Mouse (Mus musculus) liver, embryonic 11.5 days (tissue): ENCODE data around the gene Gsx2. TPM values are rescaled to one million over a fixed set of nuclear protein-coding genes. Genes with fewer than 3 reads are reported as not detected.

ENCODE experiments used
- ATAC-seq: fragments of 200-750 bp; cut with Nextera tagmentation; replicated peaks from 2 replicates; pipeline ENCODE4 v1.8.0; 2017; ENCODE audit warnings: moderate number of reproducible peaks, mild to moderate bottlenecking, moderate TSS enrichment, moderate library complexity; ENCODE audit not compliant: low FRiP score
- DNase-seq: peaks from one replicate; pipeline ENCODE4 v3.0.0-alpha.2; 2017; ENCODE audit warnings: low spot score
- H3K27ac ChIP-seq: fragments of 300-500 bp; sonication (generic); 2 replicates; pipeline ENCODE4 v1.5.1; 2014; ENCODE audit warnings: mild to moderate bottlenecking, low read depth, low read length, control low read depth
- H3K27me3 ChIP-seq: fragments of 300-500 bp; sonication (generic); replicated peaks from 2 replicates; pipeline ENCODE4 v1.6.1; 2014; ENCODE audit warnings: low read length, mixed read lengths; ENCODE audit not compliant: control insufficient read depth, insufficient read depth
- H3K36me3 ChIP-seq: fragments of 300-500 bp; sonication (generic); 2 replicates; pipeline ENCODE4 v1.6.1; 2014; ENCODE audit warnings: mild to moderate bottlenecking, low read length, moderate library complexity, mixed read lengths; ENCODE audit not compliant: control insufficient read depth, insufficient read depth
- H3K4me1 ChIP-seq: fragments of 300-500 bp; sonication (generic); replicated peaks from 2 replicates; pipeline ENCODE4 v1.6.1; 2014; ENCODE audit warnings: low read length, mixed read lengths; ENCODE audit not compliant: control insufficient read depth, insufficient read depth
- H3K4me2 ChIP-seq: fragments of 300-500 bp; sonication (generic); 2 replicates; pipeline ENCODE4 v1.6.1; 2014; ENCODE audit warnings: mild to moderate bottlenecking, control low read depth, moderate library complexity
- H3K4me3 ChIP-seq: fragments of 300-500 bp; sonication (generic); 2 replicates; pipeline ENCODE4 v1.5.1; 2014; ENCODE audit warnings: low read depth, low read length, control low read depth
- H3K9ac ChIP-seq: fragments of 300-500 bp; sonication (generic); 2 replicates; pipeline ENCODE4 v1.6.1; 2014; ENCODE audit warnings: low read depth, low read length, control low read depth
- H3K9me3 ChIP-seq: fragments of 300-500 bp; sonication (generic); 2 replicates; pipeline ENCODE4 v1.6.1; 2016; ENCODE audit warnings: low read length, inconsistent platforms, mixed read lengths; ENCODE audit not compliant: control insufficient read depth
- WGBS: fragments of 180-500 bp; shearing (Covaris S2); extraction: QIAGEN DNeasy Blood & Tissue Kit; methylation state at CpG from one replicate; pipeline ENCODE4 v1.1.7; 2014; 5-methylcytosine and 5-hydroxymethylcytosine counted together
- polyA plus RNA-seq: library from polyadenylated mRNA; unstranded; fragments of >200 nt; fragmentation: Nextera tagmentation; extraction: Ambion mirVana; gene quantifications from 2 replicates; pipeline ENCODE4 v1.2.1, GENCODE M21; 2014

Gene Gsx2
- polyA plus RNA-seq, 1 experiment from 2014 or later, result not detected

DNA sequence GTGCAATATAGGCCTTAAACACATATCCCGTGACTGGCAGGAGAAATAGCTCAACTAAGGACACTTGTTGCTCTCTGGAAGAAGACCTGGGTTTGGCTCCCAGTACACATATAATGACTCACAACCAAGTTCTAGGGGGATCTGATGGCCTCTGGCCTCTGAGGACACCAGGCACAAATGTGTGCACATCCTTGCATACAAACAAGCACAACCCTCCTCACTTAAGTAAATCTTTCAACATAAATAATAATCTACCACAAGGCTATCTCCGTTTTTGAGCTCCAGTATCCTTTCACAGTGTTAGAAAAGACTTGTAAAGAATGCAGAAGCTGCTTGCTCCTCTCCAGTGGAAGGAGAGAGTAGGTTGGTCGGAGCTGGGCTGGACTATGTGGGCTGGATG lies 1.7 kb upstream of the Gsx2 start:
- Histone ChIP-seq H3K36me3 (no peaks in the 10 kb centered on the region), H3K4me3 (no peak overlapping the region), H3K4me1 (no peaks in the 10 kb centered on the region), H3K9me3 (no peaks in the 10 kb centered on the region), H3K4me2 (no peak overlapping the region), H3K9ac (no peak overlapping the region), H3K27me3 (peaks cover 100% of the 10 kb centered on the region), H3K27ac (no peak overlapping the region)
- no peak for ATAC-seq
- 14% methylated on average over 3 of the region's 3 CpGs for WGBS
- DNase-seq, result no peak

DNA sequence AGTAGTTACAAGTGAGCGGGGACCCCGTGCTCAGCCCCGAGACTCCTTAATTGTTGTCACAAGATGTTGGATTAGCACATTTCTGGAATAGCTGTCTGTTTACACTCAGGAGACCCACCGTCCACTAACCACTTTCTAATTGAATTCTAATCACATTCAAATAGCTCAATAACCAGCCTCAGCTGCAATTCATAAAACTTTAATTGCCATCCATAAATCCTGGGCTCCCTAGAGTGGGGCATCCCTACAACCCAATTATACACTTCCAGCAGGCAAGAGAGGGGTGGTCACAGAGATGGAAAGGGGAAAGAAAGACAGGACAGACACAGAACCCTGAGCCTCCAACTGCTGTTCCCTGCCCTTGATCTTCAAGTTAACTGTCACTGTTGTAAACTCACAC lies 1.3 kb upstream of the Gsx2 start:
- Histone ChIP-seq H3K27me3 (peaks cover 100% of the 10 kb centered on the region), H3K4me1 (no peaks in the 10 kb centered on the region), H3K27ac (no peak overlapping the region), H3K9ac (no peak overlapping the region), H3K4me3 (no peak overlapping the region), H3K36me3 (no peaks in the 10 kb centered on the region), H3K4me2 (no peak overlapping the region), H3K9me3 (no peaks in the 10 kb centered on the region)
- 7% methylated on average over 4 of the region's 4 CpGs for WGBS
- ATAC-seq (no peak), DNase-seq (no peak)

GRCm38 (mm10) chr5:75074537-75075382 lies 641 bp upstream of the Gsx2 start:
- H3K27me3 ChIP-seq, result peaks cover 100% of the 10 kb centered on the region
- H3K9me3 ChIP-seq, result no peaks in the 10 kb centered on the region
- H3K9ac ChIP-seq, result no peak overlapping the region
- H3K4me1 ChIP-seq, result no peaks in the 10 kb centered on the region
- no peak for DNase-seq
- ATAC-seq, result no peak
- 4% methylated on average over 15 of the region's 15 CpGs for WGBS
- no peak overlapping the region for H3K27ac ChIP-seq
- H3K36me3 ChIP-seq, result no peaks in the 10 kb centered on the region
- H3K4me3 ChIP-seq, result no peak overlapping the region
- H3K4me2 ChIP-seq, result no peak overlapping the region

DNA sequence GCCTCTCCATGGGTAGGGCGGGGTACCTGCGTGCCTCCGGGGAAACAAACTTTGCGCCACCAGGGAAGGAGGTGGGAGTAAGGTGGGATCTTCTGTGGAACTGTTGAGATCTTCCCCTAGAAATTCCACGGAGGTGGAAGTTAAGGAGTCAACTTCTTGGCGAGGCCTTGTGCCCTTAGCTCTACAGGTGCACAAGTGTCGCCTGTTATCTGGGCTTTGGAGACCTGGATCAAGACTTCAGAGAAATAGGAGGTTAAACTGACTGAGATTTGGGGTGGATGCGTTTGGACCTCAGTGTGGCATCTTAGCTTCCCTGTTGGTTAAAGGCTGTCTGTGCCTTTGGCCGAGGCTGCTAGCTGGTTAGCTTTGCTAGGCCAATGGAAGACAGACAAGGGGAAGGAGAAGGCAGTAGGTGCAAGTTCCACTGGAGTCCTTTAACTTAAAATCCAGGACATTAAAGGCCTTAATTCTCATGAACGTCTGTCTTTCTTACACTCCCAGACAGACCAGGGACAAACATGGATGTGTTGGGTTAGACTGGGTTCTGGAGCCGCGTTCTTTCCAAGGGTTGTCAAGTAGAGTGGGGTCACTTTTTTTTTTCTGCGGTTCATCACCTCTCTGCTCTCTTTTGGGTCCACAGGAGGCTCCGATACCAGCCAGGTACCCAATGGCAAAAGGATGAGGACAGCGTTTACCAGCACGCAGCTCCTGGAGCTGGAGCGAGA lies 1.1 kb downstream of the Gsx2 start:
- Histone ChIP-seq H3K9me3 (no peaks in the 10 kb centered on the region), H3K4me3 (no peak overlapping the region), H3K4me1 (no peaks in the 10 kb centered on the region), H3K27me3 (peaks cover 100% of the 10 kb centered on the region), H3K9ac (no peak overlapping the region), H3K4me2 (no peak overlapping the region), H3K27ac (no peak overlapping the region), H3K36me3 (no peaks in the 10 kb centered on the region)
- ATAC-seq (no peak), DNase-seq (no peak)
- WGBS, result 3% methylated on average over 17 of the region's 17 CpGs

DNA sequence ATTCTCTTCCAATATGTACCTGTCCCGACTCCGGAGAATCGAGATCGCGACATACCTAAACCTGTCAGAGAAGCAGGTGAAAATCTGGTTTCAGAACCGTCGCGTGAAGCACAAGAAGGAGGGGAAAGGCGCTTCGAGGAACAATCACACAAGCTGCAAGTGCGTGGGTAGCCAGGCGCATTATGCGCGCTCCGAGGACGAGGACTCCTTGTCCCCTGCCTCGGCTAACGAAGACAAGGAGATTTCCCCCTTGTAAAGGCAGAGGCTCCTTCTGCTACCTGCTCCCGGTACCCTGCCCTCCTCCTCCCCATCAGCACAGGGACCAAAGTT lies 1.6 kb downstream of the Gsx2 start:
- no peak for DNase-seq
- Histone ChIP-seq H3K9me3 (no peaks in the 10 kb centered on the region), H3K36me3 (no peaks in the 10 kb centered on the region), H3K9ac (no peak overlapping the region), H3K27me3 (peaks cover 99% of the 10 kb centered on the region), H3K4me2 (no peak overlapping the region), H3K4me3 (no peak overlapping the region), H3K27ac (no peak overlapping the region), H3K4me1 (no peaks in the 10 kb centered on the region)
- 4% methylated on average over 19 of the region's 19 CpGs for WGBS
- no peak for ATAC-seq

DNA sequence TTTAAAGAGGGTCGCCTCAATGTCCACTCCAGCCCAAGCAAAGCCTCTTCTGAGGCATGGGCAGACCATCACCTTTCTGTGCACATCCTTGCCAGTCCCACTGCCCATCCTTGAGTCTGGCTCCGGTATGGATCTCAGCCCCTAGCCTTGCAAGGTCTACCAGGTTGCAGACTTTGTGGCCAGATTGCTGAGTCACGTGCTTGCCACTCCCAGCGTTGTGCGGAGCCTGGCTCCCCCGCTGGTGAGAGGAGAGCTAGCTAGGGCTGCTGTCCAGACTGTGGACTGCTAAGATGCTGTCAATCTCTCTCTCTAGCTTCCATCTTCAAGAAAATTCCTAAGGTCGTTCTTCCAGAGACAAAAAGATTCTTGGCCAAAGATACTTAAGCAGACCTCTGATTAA lies 4.2 kb downstream of the Gsx2 start:
- no peak for ATAC-seq

GRCm38 (mm10) chr5:75082439-75082838 lies 7.0 kb downstream of the Gsx2 start:
- no peak overlapping the region for H3K4me2 ChIP-seq
- no peaks in the 10 kb centered on the region for H3K36me3 ChIP-seq
- H3K27ac ChIP-seq, result no peak overlapping the region
- ATAC-seq, result no peak
- H3K4me3 ChIP-seq, result no peak overlapping the region
- H3K9ac ChIP-seq, result no peak overlapping the region
- 8% methylated on average over 6 of the region's 6 CpGs for WGBS
- H3K9me3 ChIP-seq, result no peaks in the 10 kb centered on the region
- no peaks in the 10 kb centered on the region for H3K4me1 ChIP-seq
- peaks cover 98% of the 10 kb centered on the region for H3K27me3 ChIP-seq
- DNase-seq, result no peak

More for the DNA sequence above, 4.2 kb downstream of the Gsx2 start:
- Histone ChIP-seq H3K27me3 (peaks cover 99% of the 10 kb centered on the region), H3K27ac (no peak overlapping the region), H3K36me3 (no peaks in the 10 kb centered on the region), H3K4me2 (no peak overlapping the region), H3K9ac (no peak overlapping the region), H3K9me3 (no peaks in the 10 kb centered on the region), H3K4me3 (no peak overlapping the region), H3K4me1 (no peaks in the 10 kb centered on the region)
- 3% methylated on average over 7 of the region's 7 CpGs for WGBS
- no peak for DNase-seq

- WGBS, result under 1% methylated on average over 14 of the region's 14 CpGs
- H3K4me3 ChIP-seq, result no peak overlapping the region
- no peak overlapping the region for H3K9ac ChIP-seq
- no peak overlapping the region for H3K27ac ChIP-seq
- H3K4me1 ChIP-seq, result no peaks in the 10 kb centered on the region
- H3K4me2 ChIP-seq, result no peak overlapping the region
- ATAC-seq (no peak), DNase-seq (no peak)
- H3K36me3 ChIP-seq, result no peaks in the 10 kb centered on the region
- peaks cover 92% of the 10 kb centered on the region for H3K27me3 ChIP-seq
- no peaks in the 10 kb centered on the region for H3K9me3 ChIP-seq
Measured at GRCm38 (mm10) chr5:75083061-75083460, 7.7 kb downstream of the Gsx2 start.
